Mouse (Mus musculus): ENCODE results near the gene Oard1. TPM values are rescaled to one million over a fixed set of nuclear protein-coding genes. Genes with fewer than 3 reads are reported as not detected.

Gene Oard1
- polyA plus RNA-seq, 1 experiment from 2014 or later, result 91.8 TPM

Other genes with a start within 250 kb of the Oard1 start
- gene A530064D06Rik, start 242.7 kb upstream of the Oard1 start, polyA plus RNA-seq (2014; fragmentation: Nextera tagmentation; extraction: Ambion mirVana), result not detected in 2 replicates
- 0.12 TPM in 1 of 2 replicates, not detected in the other for gene Trem1, start 177.2 kb upstream of the Oard1 start, polyA plus RNA-seq (2014; fragmentation: Nextera tagmentation; extraction: Ambion mirVana)
- gene Trem3, start 162.2 kb upstream of the Oard1 start, polyA plus RNA-seq (2014; fragmentation: Nextera tagmentation; extraction: Ambion mirVana), result not detected in 2 replicates
- not detected in 2 replicates for gene Treml4, start 145.7 kb upstream of the Oard1 start, polyA plus RNA-seq (2014; fragmentation: Nextera tagmentation; extraction: Ambion mirVana)
- 0.20 and 0.51 TPM in 2 replicates for gene Treml2, start 110.5 kb upstream of the Oard1 start, polyA plus RNA-seq (2014; fragmentation: Nextera tagmentation; extraction: Ambion mirVana)
- gene B430306N03Rik, start 93.9 kb upstream of the Oard1 start, polyA plus RNA-seq (2014; fragmentation: Nextera tagmentation; extraction: Ambion mirVana), result 0.25 TPM in 1 of 2 replicates, not detected in the other
- gene Trem2, start 63.6 kb upstream of the Oard1 start, polyA plus RNA-seq (2014; fragmentation: Nextera tagmentation; extraction: Ambion mirVana), result 1.0 and 1.2 TPM in 2 replicates
- 2.6 TPM in 2 replicates for gene Treml1, start 50.1 kb upstream of the Oard1 start, polyA plus RNA-seq (2014; fragmentation: Nextera tagmentation; extraction: Ambion mirVana)
- 24.5 and 25.6 TPM in 2 replicates for gene Nfya, start 108 bp upstream of the Oard1 start, polyA plus RNA-seq (2014; fragmentation: Nextera tagmentation; extraction: Ambion mirVana)
- 0.51 and 0.56 TPM in 2 replicates for gene Apobec2, start 22.9 kb downstream of the Oard1 start, polyA plus RNA-seq (2014; fragmentation: Nextera tagmentation; extraction: Ambion mirVana)
- 0.63 and 1.4 TPM in 2 replicates for gene Tspo2, start 41.5 kb downstream of the Oard1 start, polyA plus RNA-seq (2014; fragmentation: Nextera tagmentation; extraction: Ambion mirVana)
- gene Unc5cl, start 44.9 kb downstream of the Oard1 start, polyA plus RNA-seq (2014; fragmentation: Nextera tagmentation; extraction: Ambion mirVana), result 0.17 and 0.25 TPM in 2 replicates

All from forebrain, embryonic 11.5 days (tissue).